Mouse (Mus musculus): Measurements from ENCODE around the gene Arid1b.

DNA sequence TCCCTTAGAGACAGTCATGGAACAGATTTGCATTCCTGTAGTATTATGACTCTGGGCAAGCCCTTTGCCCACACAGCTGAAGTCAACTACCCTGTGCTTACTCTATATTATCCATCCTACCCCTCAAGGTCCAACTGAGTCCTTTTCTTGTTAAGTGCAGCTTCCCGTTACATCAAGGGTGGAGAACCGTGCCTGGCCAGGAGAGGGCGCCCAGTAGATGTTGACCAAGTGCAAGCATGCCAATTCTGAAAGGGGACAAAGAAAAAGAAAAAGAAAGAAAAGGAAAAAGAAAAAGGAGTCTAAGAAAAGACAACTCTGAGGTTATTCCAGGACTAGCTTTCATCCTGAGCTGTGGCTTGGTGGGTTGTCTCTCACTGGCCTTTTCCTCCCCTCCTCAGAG lies 258.3 kb downstream of the Arid1b start:
- TF ChIP-seq TAL1 (IDR thresholded peaks at IDR 0.05; ENCODE audit: low read length) (no peak), GATA1 (IDR thresholded peaks at IDR 0.05; ENCODE audit: low read length) (no peak)
